Mouse (Mus musculus): ENCODE data around the gene Atrnl1.
"Not testable (repeated sequence)": the region's sequence is repeated elsewhere in the genome, so short reads cannot be mapped to it uniquely, and the experiment has no call there.

Atrnl1 gene

DNA sequence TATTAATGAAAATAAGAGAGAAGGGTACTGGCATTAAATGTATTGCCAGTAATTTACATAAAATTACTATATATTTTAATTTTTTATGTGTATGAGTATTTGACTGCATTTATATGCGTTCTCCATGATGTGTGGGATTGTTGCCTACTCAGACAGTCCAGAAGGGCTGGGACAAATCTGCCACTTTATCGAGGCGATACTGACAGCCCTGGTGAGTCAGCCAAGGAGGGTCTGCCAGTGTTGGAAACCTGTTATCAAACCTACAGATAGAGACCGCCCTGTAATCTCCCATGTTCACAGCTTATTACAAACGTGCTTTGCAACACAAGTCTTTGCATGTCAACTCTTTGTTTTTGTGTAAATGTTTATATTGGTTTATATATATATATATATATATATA lies 347.9 kb downstream of the Atrnl1 start:
- DNase-seq (ENCODE audit: inconsistent age in 2 of 2, low spot score in 1 of 2) = no peak

DNA sequence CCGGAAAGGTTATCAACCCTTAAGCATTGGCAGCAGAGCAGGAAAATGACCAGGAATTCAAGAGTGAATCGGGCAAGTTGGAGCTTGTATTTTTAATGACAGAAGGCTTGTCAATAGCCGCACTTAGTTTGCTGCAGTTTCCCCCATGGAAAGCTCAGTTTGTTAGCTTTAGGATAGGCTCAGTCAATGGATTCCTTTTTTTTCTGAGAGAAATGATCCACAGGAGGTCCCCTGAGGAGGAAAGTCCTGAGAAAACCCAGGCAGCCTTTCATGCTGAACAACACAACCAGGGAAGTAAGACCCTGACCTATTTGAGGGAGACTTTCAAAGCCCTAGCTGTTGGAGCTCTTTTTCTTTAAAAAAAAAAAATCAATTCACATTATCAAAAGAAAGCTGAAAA lies 350.5 kb downstream of the Atrnl1 start:
- DNase-seq (ENCODE audit: inconsistent age in 2 of 2, low spot score in 1 of 2) = no peak

DNA sequence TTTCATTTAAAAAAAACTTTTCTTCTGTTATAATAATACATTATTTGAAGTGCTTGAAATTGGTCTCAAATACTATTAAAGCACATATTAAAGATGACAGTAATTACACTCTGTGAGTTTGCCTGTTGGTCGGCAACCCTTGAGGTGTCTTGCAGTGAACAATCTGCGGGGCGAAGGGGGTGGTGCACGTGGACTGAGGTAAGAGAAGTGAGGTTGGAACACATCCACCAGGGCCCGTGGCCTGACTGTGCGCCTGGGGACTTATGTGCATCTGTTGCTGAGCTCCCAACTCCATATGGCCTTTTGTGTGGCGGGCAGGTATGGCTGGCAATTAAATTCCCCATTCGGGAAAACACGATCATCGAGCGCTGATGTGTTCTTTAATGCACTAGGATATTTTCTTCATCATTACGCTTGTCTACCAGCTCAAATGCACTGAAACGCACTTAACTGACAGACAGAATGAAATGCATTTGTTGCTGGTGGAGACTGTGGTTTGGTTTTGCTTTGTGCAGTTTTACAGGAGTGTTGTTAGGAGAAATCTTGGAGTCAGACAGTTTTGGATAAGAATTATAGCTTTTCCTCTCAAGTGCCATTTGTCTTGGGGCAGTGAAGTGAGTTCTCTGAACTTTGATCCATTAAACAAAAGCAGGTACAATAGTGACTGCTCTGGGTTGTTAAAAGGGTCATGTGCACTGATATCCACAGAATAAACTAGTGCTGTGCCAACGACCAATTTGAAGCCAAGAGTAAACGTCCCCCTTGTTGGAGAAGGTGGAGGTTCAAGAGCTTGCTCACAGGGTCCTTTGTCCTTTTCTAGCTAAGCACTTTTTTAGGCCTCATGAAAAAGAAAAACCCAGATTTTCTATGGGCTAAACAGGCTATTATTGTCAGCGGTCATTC lies 351.2 kb downstream of the Atrnl1 start:
- no peak for DNase-seq (ENCODE audit: inconsistent age in 2 of 2, low spot score in 1 of 2)

DNA sequence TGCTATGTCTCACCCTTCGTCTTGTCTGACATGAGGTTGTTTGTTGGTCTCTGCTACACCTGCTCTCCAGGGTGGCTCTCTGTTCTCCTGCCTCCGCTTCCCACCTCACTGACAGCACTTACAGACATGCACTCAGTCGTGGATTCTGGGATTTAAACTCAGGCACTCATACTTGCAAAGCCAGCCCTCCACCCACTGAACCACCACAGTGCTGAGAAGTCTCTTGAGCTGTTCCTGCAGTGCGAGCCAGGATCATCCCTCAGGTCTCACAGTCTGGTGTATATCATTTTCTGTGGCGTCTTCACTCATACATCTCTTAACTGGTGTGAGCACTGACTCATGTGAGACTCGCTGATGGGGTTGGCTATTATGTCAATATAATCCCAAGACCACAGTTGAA lies 353.0 kb downstream of the Atrnl1 start:
- no peak for DNase-seq (ENCODE audit: inconsistent age in 2 of 2, low spot score in 1 of 2)

DNA sequence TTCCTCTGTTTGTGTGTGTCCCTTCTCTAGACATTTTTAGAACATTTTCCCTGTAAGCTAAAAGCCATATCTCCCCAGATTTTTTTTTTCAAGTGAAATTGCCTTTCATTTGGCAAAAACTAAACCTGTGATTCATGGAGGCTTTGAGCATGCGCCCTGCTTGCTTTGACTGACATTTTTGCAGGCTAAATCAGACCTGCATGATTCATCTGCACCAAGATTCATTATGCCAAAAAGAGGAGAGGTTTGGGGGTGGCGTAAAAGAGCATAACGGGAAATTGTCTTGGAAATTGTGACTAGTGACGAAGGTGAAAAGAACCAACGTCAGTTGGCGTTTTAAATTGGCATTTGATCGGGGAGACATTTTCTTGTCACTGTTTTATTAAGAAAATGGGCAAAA lies 358.9 kb downstream of the Atrnl1 start:
- no peak for DNase-seq (ENCODE audit: inconsistent age in 2 of 2, low spot score in 1 of 2)

DNA sequence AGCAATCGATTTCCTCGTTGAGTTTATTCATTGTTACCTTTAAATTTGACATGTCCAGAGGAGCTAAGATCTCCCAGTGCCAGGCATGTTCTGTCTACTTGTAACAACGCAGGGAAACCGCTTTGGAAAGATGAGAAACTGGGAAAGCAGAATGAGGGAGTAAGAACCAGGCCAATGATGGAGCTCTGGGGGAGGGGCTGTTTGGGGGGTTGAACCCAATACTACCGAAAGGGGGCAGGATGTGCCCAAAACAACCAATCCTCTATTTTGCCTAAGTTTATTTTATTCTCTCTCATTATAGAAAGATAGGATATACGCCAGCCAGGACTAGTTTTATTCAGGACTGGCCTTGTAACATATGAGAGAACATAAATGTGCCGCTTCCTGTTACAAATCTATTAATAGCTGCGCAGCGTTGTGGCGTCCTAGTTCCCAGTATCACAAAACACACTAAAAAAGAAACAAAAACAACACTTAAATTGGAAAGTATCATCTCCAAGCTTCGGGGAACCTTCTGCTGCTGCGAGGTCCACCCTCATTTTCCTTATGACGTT lies 359.6 kb downstream of the Atrnl1 start:
- DNase-seq (ENCODE audit: inconsistent age in 2 of 2, low spot score in 1 of 2) = no peak

DNA sequence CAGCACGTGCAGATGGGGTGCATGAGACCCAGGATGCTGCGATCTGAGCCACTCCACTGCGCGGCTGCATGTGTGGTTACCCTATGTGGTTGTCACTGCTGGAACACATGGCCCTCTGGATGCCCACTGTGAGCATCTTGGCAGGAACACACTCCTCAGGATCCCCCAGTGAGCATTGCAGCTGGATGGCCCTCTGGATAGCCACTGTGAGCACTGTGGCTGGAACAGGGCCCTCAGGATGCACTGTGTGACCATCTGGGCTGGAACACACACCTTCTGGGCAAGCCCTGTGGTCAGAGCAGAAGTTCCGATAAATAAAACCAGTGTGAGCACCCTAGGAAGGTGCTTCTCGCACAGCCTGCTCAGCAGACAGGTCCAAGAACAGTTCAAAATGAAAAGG lies 364.4 kb downstream of the Atrnl1 start:
- no peak for DNase-seq (ENCODE audit: inconsistent age in 2 of 2, low spot score in 1 of 2)

DNA sequence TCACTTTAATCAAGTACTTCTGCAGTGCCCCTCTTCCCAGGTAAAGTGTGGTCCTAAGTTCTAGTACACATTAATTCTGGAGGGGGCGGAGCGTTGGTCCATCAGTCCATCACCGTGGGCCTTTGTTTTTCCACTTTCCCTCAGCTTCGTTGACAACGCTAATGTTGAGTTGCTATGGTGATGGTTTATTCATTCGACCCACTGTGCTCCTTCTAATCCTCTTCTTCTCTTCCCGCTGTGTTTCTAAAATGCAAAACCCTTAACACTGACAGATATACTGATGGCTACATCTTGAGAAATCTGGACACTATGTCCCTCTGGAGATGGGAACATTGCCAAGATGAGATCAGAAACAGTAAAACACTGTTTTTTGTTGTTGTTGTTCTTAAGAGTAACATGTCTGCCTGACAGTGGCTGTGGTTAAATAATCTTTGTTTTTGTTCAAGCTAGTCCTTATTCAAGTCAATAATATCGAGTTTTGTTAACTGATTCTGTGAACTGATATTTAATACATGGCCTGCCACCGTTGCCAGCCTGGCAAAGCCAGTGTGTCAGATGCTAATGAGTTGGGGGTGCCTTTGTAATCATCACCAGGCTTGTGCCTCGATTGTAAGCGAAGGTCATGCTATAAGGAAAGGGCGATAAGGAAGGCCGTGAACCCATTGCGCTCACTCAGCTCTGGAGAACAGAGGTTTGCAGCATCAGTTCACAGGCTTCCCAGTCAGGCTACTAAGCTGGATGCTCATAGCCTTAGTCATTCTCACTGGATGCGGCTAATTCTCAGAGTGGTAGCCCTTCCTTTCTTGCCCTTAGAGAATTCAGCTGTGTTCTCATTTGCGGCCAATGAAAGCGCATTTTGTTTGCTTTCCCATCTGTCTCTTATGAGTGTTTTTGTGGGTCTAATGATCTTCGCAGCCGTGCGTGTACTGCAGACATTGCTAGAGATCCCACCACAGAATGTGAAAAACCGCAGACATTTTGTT lies 375.4 kb downstream of the Atrnl1 start:
- no peak for DNase-seq (ENCODE audit: inconsistent age in 2 of 2, low spot score in 1 of 2)

DNA sequence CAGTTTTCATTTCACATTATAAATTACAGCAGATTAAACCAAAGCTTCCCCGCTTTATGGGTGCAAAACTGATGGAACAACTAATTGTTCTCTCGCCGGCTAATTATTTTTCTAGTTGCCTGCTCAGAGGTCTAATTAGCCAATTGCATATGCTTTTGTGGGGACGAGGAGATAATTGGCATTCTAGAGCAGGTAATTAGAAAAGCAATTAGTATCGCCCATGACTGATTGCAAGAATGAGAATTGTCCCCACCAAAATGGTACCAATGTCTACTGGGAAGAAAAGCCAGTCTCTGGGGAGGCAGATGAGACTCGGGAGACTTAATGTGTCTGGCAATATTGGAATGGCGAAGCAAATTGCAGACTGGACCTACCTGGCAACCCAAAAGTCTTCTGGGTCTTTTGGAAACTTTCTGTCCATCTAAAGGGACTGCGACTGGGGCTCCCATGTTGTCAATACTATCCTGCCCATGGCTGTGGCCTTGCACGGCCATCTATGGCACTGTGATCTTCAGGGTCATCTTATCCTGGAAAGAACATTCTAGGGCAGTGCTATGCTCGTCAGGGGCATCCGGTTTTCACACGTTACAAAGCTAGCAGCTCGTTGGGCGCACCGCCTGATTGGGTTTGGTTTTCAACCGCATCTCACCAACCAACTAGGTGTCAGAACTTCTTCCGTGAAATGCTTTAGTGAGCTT lies 377.0 kb downstream of the Atrnl1 start:
- DNase-seq (ENCODE audit: inconsistent age in 2 of 2, low spot score in 1 of 2) = no peak

DNA sequence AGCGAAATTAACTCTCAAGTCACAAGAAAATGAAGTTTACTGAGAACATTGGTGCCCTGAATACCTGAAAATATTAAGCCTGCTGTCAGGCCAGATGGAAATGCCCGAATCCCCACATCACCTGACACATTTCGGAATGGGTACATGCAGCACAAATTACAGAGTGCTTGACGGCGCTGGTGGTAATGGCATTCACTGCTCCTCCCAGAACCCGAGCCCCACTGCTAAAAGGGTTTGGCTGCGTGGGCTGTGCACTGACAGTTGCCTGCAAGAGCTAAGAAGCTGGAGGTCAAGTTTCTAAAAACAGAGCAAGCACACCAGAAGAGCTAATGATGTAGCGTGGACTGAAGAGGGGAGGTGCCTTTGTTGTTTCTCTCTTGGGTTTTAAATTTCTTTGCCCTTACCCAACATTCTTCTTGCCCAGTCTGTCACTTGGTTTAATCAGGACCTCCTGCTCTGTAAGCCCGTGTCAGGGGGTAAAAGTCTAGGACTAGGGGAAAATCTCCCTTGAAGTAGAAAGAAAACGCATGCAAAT lies 377.8 kb downstream of the Atrnl1 start:
- DNase-seq (ENCODE audit: inconsistent age in 2 of 2, low spot score in 1 of 2) = no peak

DNA sequence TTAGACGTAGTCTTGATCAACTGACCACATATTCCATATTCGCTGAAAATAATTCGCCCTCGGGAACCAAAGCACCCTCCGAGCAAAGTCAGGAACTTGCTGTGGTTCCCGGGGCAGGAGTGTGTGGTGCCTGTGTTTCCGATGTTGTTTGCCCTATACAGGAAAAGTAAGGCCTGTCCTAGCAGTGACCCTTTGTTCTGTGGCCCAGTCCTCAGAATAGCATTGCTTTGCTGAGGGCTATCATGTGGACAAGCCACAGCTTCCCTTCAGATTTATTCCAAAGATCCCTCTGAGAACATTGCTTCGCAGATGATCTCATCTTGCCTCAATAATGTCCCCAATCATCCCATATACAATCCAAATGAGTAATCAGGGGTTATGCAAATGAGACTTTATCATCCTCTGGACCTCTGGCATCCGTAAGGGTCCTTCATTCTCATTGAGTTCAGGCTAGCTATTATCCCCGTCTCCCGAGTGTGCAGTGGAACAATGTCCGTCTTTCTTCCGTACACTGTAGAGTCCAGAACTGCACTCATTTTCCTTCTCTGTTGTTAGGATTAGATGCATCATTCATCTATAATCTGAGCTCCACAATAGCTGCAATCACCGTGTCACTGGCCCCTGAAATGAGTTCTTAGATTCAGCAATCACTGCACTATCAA lies 380.4 kb downstream of the Atrnl1 start:
- no peak for DNase-seq (ENCODE audit: inconsistent age in 2 of 2, low spot score in 1 of 2)

DNA sequence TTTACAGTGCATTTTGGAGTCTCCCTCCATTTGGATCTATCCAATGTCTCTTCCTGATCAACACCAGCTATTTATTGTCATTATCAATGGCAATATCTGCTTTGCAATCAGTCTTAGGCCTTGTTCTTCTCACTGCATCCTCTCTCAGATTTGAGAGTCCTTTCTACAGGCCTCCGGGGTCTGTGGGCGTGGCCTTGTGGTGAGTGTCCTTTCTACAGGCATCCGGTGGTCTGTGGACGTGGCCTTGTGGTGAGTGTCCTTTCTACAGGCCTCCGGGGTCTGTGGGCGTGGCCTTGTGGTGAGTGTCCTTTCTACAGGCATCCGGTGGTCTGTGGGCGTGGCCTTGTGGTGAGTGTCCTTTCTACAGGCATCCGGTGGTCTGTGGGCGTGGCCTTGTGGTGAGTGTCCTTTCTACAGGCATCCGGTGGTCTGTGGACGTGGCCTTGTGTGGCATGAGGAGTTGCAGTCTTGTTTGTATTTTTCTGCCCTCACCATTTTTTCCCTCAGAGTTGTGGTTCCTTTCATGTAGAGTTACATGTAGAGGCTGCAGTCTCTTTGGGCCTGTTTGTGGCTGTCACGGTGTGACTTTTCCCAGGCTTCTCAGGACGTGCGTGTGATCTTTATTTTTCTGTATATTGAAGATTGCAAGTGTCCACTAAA lies 383.5 kb downstream of the Atrnl1 start:
- not testable (repeated sequence) for DNase-seq (ENCODE audit: inconsistent age in 2 of 2, low spot score in 1 of 2)

DNA sequence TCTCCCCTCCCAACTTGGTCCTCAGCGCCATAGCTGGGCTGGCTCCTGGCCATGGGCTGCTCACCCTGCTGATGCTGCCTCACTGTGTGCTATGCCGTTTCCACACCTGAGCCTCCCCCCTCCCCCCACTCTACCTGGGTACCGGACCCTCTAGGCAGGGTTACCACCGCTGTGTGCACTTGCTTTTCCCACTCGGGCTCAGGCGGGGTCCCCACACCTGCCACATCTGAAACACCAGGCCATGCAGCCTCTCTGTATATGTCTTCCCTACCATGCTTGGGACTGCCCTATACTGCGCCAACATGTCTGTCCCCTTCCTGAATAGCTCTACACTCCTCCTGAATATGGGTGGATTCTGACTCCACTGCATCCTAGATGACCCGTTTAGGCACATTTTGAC lies 384.2 kb downstream of the Atrnl1 start:
- DNase-seq (ENCODE audit: inconsistent age in 2 of 2, low spot score in 1 of 2) = no peak

DNA sequence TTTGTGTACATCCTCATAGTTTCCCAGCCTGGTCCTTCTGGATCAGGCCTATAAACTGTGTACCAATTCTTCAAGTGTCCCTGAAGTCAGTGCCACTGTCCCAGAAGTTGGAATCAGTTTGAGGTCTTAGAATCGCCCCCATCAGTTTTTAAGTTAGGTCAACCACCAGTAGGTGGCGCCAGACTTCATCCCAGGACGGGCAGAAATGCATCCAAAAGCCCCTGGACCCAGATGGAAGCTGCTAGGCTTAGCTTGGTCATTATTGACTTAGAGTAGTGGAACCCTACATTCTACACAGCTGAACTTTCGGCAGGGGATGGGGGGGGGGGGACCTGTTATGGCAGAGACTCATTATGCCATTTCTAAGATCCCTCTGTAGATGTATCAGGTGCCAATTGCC lies 387.1 kb downstream of the Atrnl1 start:
- DNase-seq (ENCODE audit: inconsistent age in 2 of 2, low spot score in 1 of 2) = peak in 1 of 2 experiments; percentile 46

DNA sequence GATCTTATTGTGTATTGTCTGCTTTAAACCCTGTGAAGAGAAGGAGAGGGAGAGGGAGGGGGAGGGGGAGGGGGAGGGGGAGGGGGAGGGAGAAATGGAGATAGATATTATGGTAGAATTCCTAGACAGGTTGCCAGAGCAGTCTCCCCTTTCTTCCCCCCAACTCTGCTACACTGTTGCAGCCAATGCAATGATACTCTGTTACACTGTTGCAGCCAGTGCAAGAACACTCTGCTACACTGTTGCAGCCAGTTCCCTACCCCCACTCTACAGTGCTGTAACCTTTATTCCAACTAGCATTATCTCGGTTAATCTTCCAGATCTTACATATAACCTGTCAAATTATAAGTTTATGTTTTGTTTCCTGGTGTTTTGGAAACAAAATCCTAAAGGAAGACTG lies 400.8 kb downstream of the Atrnl1 start:
- no peak for DNase-seq (ENCODE audit: inconsistent age in 2 of 2, low spot score in 1 of 2)

DNA sequence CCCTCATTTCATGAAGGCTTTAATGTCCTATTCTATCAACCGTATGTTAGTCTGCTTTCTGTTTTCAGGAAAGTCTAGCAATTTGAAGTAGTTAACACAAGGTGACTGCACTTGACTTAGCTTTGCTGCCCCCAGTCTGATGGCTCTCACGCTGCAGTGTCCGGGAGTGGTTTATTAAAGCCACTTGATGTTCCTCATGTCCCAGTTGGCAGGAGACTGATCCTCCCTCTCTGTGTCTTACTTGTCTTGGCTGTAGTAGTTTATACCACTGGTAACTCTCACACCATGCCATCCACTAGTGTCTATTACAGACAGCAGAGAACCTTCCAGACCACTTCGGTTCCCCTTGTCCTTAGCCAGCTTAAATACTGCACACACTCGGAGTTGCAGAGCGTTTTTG lies 404.9 kb downstream of the Atrnl1 start:
- DNase-seq (ENCODE audit: inconsistent age in 2 of 2, low spot score in 1 of 2) = no peak

DNA sequence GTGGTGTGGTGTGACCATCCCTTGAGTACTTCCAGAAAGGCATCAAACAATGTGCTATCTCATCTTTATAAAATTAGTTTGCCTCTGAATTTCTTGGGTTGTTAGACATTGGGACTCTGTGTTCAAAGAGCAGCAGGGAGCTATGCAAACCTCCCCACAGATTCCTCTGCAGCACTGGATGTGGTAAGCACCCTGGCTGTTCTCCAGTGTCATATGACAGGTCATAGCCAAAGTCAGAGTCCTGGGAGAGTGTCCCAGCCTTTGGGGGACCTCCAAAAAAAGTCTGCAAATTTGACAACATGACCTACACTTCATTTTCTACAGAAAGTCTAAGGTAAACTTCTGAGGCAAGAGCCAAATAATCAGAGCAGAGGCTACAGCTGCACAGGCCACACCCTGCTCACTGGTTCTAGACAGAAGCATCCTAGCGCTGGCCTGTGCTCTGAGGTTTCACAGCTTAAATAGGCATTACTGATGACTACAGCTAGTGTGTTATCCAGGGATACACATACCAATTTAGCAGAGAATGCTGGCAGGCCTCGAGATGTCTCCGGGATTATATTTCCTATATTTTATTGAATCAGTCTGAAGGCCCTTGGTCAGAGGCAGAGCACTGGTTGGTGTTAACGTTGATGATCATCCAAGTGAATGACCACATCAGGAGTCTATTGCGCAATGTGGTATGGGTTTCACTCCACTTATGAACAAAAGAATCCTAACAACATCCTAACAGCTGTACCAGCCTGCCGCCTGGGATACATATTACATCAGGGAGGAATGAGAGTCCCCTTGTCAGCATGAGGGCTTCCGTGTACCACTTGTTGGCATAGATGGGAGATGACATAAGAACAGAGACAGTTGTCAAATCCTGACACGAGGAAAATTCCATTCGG lies 406.0 kb downstream of the Atrnl1 start:
- DNase-seq (ENCODE audit: inconsistent age in 2 of 2, low spot score in 1 of 2) = peak in 1 of 2 experiments; percentile 43

DNA sequence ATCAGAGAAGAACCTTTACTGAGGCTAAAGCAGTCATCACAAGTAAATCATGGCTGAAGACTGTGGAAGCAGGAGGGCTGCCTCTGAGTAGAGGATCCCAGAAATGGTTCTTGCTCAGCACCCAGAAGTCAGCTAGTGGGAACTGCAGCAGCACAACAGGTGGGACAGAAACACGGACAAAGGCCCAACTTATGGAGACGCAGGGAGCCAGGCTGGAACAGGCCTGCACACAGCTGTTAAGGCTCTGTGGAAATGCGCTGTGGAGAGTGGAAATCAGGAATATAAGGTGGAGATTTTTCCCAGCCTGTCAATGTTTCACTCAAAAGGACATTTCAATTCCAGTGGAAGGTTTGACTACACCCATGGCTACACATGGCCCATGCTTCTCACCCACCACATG lies 406.6 kb downstream of the Atrnl1 start:
- no peak for DNase-seq (ENCODE audit: inconsistent age in 2 of 2, low spot score in 1 of 2)

DNA sequence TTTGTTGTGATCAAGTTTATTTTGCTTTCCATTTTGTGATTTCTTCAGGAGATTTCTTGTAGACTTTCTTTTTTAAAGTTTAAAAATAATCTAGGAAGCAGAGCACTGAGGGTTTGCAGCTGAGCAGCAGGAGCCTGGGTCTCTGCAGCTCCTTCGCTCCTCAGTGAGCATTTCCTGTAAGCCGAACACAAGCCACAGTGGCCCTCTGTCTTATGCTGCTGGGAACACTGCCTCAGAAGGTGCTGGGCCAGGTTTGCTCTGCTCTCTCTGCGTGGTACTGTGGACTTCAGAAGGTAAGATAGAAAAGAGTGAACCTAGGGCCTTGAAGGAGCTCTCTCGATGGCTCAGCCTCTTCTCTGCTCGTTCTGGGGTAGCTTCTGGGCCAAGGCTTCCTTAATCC lies 407.9 kb downstream of the Atrnl1 start:
- no peak for DNase-seq (ENCODE audit: inconsistent age in 2 of 2, low spot score in 1 of 2)

Data from adrenal gland, adult (tissue).